Mouse (Mus musculus) forebrain, embryonic 13.5 days (tissue): ENCODE measurements at regions not wholly inside any gene's neighbourhood (a gene's known extent, or its start where the extent isn't known, plus 50 kb on each side); places are given as distances from the start of the nearest gene placed in this dataset.
"Not testable (repeated sequence)": the region's sequence is repeated elsewhere in the genome, so short reads cannot be mapped to it uniquely, and the experiment has no call there.

Experiments used
- ATAC-seq: fragments of 200-750 bp; cut with Nextera tagmentation; 2 replicates; pipeline ENCODE4 v1.8.0; 2017
- H3K27ac ChIP-seq: fragments of 300-500 bp; sonication (generic); 2 replicates; pipeline ENCODE4 v1.5.1; 2015; ENCODE audit warnings: inconsistent platforms, mild to moderate bottlenecking, moderate library complexity
- H3K27me3 ChIP-seq: fragments of 300-500 bp; sonication (generic); 2 replicates; pipeline ENCODE4 v1.6.1; 2015; ENCODE audit warnings: mild to moderate bottlenecking, inconsistent platforms
- H3K36me3 ChIP-seq: fragments of 300-500 bp; sonication (generic); 2 replicates; pipeline ENCODE4 v1.6.1; 2015; ENCODE audit warnings: mild to moderate bottlenecking, inconsistent platforms; ENCODE audit not compliant: poor library complexity, severe bottlenecking
- H3K4me1 ChIP-seq: fragments of 300-500 bp; sonication (generic); 2 replicates; pipeline ENCODE4 v1.6.1; 2015; ENCODE audit warnings: inconsistent platforms
- H3K4me2 ChIP-seq: fragments of 300-500 bp; sonication (generic); 2 replicates; pipeline ENCODE4 v1.6.1; 2015; ENCODE audit warnings: inconsistent platforms, mild to moderate bottlenecking, moderate library complexity
- H3K4me3 ChIP-seq: fragments of 300-500 bp; sonication (generic); 2 replicates; pipeline ENCODE4 v1.5.1; 2015; ENCODE audit warnings: mild to moderate bottlenecking, inconsistent platforms
- H3K9ac ChIP-seq: fragments of 300-500 bp; sonication (generic); 2 replicates; pipeline ENCODE4 v1.6.1; 2015; ENCODE audit warnings: mild to moderate bottlenecking, inconsistent platforms
- H3K9me3 ChIP-seq: fragments of 300-500 bp; sonication (generic); replicated peaks from 2 replicates; pipeline ENCODE4 v1.6.1; 2016; ENCODE audit warnings: inconsistent platforms
- WGBS: fragments of 180-500 bp; shearing (Covaris S2); methylation state at CpG from one replicate; pipeline ENCODE4 v1.1.7; 2015; 5-methylcytosine and 5-hydroxymethylcytosine counted together

- no peak overlapping the region for H3K4me3 ChIP-seq
- H3K9ac ChIP-seq = no peak overlapping the region
- ATAC-seq = no peak
- no peak overlapping the region for H3K27ac ChIP-seq
- no peaks in the 10 kb centered on the region for H3K27me3 ChIP-seq
- WGBS = 80% methylated on average over 2 of the region's 2 CpGs
- H3K36me3 ChIP-seq = no peaks in the 10 kb centered on the region
- no peak overlapping the region for H3K4me2 ChIP-seq
- no peaks in the 10 kb centered on the region for H3K4me1 ChIP-seq
- H3K9me3 ChIP-seq = no peaks in the 10 kb centered on the region
These were observed 820.2 kb downstream of the Robo2 start for GRCm38 (mm10) chr16:73591421-73591820.

- H3K36me3 ChIP-seq = no peaks in the 10 kb centered on the region
- no peak overlapping the region for H3K9ac ChIP-seq
- no peaks in the 10 kb centered on the region for H3K27me3 ChIP-seq
- no peak for ATAC-seq
- H3K27ac ChIP-seq = no peak overlapping the region
- no peaks in the 10 kb centered on the region for H3K4me1 ChIP-seq
- WGBS = 58% methylated on average over 7 of the region's 7 CpGs
- H3K4me2 ChIP-seq = no peak overlapping the region
- no peaks in the 10 kb centered on the region for H3K9me3 ChIP-seq
- H3K4me3 ChIP-seq = no peak overlapping the region
These were observed 850.4 kb downstream of the Robo2 start for GRCm38 (mm10) chr16:73561216-73561615.

GRCm38 (mm10) chr16:73556940-73557339, 854.7 kb downstream of the Robo2 start:
- ATAC-seq = no peak
- Histone ChIP-seq H3K9me3 (no peaks in the 10 kb centered on the region), H3K36me3 (no peaks in the 10 kb centered on the region), H3K4me1 (no peaks in the 10 kb centered on the region), H3K4me3 (no peak overlapping the region), H3K4me2 (no peak overlapping the region), H3K9ac (no peak overlapping the region), H3K27ac (no peak overlapping the region), H3K27me3 (no peaks in the 10 kb centered on the region)
- WGBS = 90% methylated on average over 4 of the region's 4 CpGs

- no peaks in the 10 kb centered on the region for H3K4me1 ChIP-seq
- no peak overlapping the region for H3K27ac ChIP-seq
- ATAC-seq = no peak
- no peaks in the 10 kb centered on the region for H3K36me3 ChIP-seq
- H3K27me3 ChIP-seq = no peaks in the 10 kb centered on the region
- H3K4me2 ChIP-seq = no peak overlapping the region
- WGBS = 89% methylated on average over 3 of the region's 3 CpGs
- H3K4me3 ChIP-seq = no peak overlapping the region
- no peaks in the 10 kb centered on the region for H3K9me3 ChIP-seq
- H3K9ac ChIP-seq = no peak overlapping the region
These were observed 868.0 kb downstream of the Robo2 start for GRCm38 (mm10) chr16:73543651-73544050.

GRCm38 (mm10) chr16:73538040-73538439, 873.6 kb downstream of the Robo2 start:
- no peaks in the 10 kb centered on the region for H3K36me3 ChIP-seq
- H3K4me3 ChIP-seq = no peak overlapping the region
- no peaks in the 10 kb centered on the region for H3K4me1 ChIP-seq
- WGBS = 88% methylated on average over 7 of the region's 7 CpGs
- H3K9me3 ChIP-seq = no peaks in the 10 kb centered on the region
- H3K4me2 ChIP-seq = no peak overlapping the region
- H3K27me3 ChIP-seq = no peaks in the 10 kb centered on the region
- ATAC-seq = no peak
- H3K27ac ChIP-seq = no peak overlapping the region
- H3K9ac ChIP-seq = no peak overlapping the region

- H3K27me3 ChIP-seq = no peaks in the 10 kb centered on the region
- no peak overlapping the region for H3K4me3 ChIP-seq
- H3K9me3 ChIP-seq = no peaks in the 10 kb centered on the region
- 93% methylated on average over 7 of the region's 7 CpGs for WGBS
- no peak overlapping the region for H3K9ac ChIP-seq
- no peak overlapping the region for H3K27ac ChIP-seq
- H3K4me1 ChIP-seq = no peaks in the 10 kb centered on the region
- ATAC-seq = no peak
- no peaks in the 10 kb centered on the region for H3K36me3 ChIP-seq
- no peak overlapping the region for H3K4me2 ChIP-seq
These were observed 874.1 kb downstream of the Robo2 start for GRCm38 (mm10) chr16:73537541-73537940.

- Histone ChIP-seq H3K4me1 (no peaks in the 10 kb centered on the region), H3K36me3 (no peaks in the 10 kb centered on the region), H3K9ac (no peak overlapping the region), H3K4me3 (no peak overlapping the region), H3K9me3 (no peaks in the 10 kb centered on the region), H3K27me3 (no peaks in the 10 kb centered on the region), H3K27ac (no peak overlapping the region), H3K4me2 (no peak overlapping the region)
- 42% methylated on average over 10 of the region's 10 CpGs for WGBS
- ATAC-seq = peak; percentile 67
These were observed 881.4 kb downstream of the Robo2 start for GRCm38 (mm10) chr16:73530191-73530590.

- 89% methylated on average over 3 of the region's 3 CpGs for WGBS
- not testable (repeated sequence) for H3K36me3 ChIP-seq, H3K4me2 ChIP-seq, ATAC-seq, H3K4me1 ChIP-seq, H3K9me3 ChIP-seq, H3K4me3 ChIP-seq, H3K27ac ChIP-seq, H3K9ac ChIP-seq, H3K27me3 ChIP-seq
These were observed 888.7 kb downstream of the Robo2 start for GRCm38 (mm10) chr16:73522931-73523330.

- Histone ChIP-seq H3K4me3 (no peak overlapping the region), H3K9ac (no peak overlapping the region)
- no peak for ATAC-seq
These were observed 906.9 kb downstream of the Robo2 start for GRCm38 (mm10) chr16:73504759-73505158.

GRCm38 (mm10) chr16:73498636-73499208, 912.9 kb downstream of the Robo2 start:
- H3K27me3 ChIP-seq = no peaks in the 10 kb centered on the region

More at GRCm38 (mm10) chr16:73504759-73505158, 906.9 kb downstream of the Robo2 start:
- H3K27ac ChIP-seq = no peak overlapping the region
- no peaks in the 10 kb centered on the region for H3K4me1 ChIP-seq
- H3K27me3 ChIP-seq = peaks cover 2% of the 10 kb centered on the region; the same call in 1 of the 2 replicates
- no peak overlapping the region for H3K4me2 ChIP-seq
- no peaks in the 10 kb centered on the region for H3K9me3 ChIP-seq
- no peaks in the 10 kb centered on the region for H3K36me3 ChIP-seq

GRCm38 (mm10) chr16:73483214-73483856, 928.3 kb downstream of the Robo2 start:
- Histone ChIP-seq H3K36me3 (no peaks in the 10 kb centered on the region), H3K9me3 (no peaks in the 10 kb centered on the region), H3K27ac (no peak overlapping the region), H3K4me1 (no peaks in the 10 kb centered on the region), H3K4me3 (no peak overlapping the region), H3K9ac (no peak overlapping the region), H3K4me2 (no peak overlapping the region), H3K27me3 (no peaks in the 10 kb centered on the region)
- ATAC-seq = no peak
- 71% methylated on average over 2 of the region's 2 CpGs for WGBS

More at GRCm38 (mm10) chr16:73498636-73499208, 912.9 kb downstream of the Robo2 start:
- Histone ChIP-seq H3K27ac (no peak overlapping the region), H3K36me3 (no peaks in the 10 kb centered on the region), H3K9ac (no peak overlapping the region), H3K4me2 (no peak overlapping the region), H3K4me3 (no peak overlapping the region), H3K9me3 (no peaks in the 10 kb centered on the region), H3K4me1 (0 out of 2 replicates have a peak, but pooled peaks cover 3% of the 10 kb centered on the region)
- 61% methylated on average over 1 of the region's 1 CpGs for WGBS
- peak; percentile 62 for ATAC-seq

- Histone ChIP-seq H3K9ac (no peak overlapping the region), H3K4me3 (no peak overlapping the region), H3K4me2 (no peak overlapping the region), H3K27ac (no peak overlapping the region), H3K27me3 (no peaks in the 10 kb centered on the region), H3K4me1 (no peaks in the 10 kb centered on the region), H3K36me3 (no peaks in the 10 kb centered on the region), H3K9me3 (no peaks in the 10 kb centered on the region)
- WGBS = 72% methylated on average over 6 of the region's 6 CpGs
- ATAC-seq = no peak
These were observed 929.4 kb downstream of the Robo2 start for GRCm38 (mm10) chr16:73482176-73482575.

- no peak overlapping the region for H3K9ac ChIP-seq
- H3K9me3 ChIP-seq = no peaks in the 10 kb centered on the region
- ATAC-seq = no peak
- no peak overlapping the region for H3K27ac ChIP-seq
- H3K4me1 ChIP-seq = no peaks in the 10 kb centered on the region
- H3K27me3 ChIP-seq = no peaks in the 10 kb centered on the region
- no peak overlapping the region for H3K4me2 ChIP-seq
- 82% methylated on average over 2 of the region's 2 CpGs for WGBS
- H3K4me3 ChIP-seq = no peak overlapping the region
- H3K36me3 ChIP-seq = no peaks in the 10 kb centered on the region
These were observed 938.1 kb downstream of the Robo2 start for GRCm38 (mm10) chr16:73473502-73473901.
